Mouse (Mus musculus): ENCODE results near the gene Vcl. TPM values are rescaled to one million over a fixed set of nuclear protein-coding genes. Genes with fewer than 3 reads are reported as not detected.
A peak's percentile ranks its signal among the peaks of the same experiment; 100 is the strongest.

Gene Vcl
- total and polyA plus RNA-seq, 3 experiments, result 2.1 to 4.6 (median 4.5) TPM

DNA sequence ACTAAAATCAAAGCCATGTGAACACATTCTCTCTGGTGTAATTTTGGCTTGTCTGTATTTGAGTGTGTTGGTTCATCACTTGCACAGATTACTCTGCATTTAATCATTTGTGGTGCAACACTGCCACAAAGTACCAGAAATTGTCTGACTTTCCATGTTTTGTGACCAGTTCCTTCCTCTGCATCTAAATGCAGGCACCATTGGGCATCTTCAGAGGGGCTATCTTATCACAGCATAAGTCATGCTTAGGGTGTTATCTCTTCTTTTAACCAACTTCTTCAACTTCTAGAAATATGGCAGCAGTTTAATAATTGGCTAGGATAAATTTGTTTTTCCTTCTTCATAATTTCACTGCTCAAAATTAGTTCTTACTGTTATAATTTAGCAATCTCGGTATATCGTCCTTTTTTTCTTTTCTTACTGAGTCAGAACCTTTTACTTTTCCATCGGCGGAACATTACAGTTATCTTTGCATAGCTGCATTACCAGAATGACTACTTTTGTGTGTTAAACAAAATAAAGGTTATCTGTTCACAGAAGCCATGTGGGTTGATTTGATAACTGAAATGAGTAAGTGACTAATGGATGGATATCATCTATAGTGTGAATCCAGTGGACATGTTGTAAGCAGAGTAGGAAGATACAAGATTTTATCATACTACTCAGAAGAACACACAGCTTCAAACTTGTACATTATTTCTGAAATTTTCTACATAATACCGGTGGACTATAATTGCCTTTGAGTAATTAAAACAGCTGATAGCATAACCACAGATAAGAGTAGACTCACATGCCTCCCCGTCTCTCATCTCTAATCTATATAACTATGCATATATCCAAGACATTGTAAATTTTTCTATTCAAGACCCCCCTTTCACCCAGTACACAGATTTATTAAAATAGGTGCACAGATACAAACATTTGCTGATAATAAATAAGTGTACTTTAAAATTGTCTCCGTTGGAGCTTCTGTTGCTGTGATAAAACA is 12.3 kb upstream of the Vcl start:
- H3K79me2 ChIP-seq (replicated peaks; ENCODE audit: control insufficient read depth, extremely low read depth, insufficient read depth, poor library complexity, severe bottlenecking), result no peaks in the 10 kb centered on the region
- H3K4me1 ChIP-seq (ENCODE audit: control insufficient read depth in 1 of 2, insufficient read depth in 2 of 2), result no peaks in the 10 kb centered on the region
- no peaks in the 10 kb centered on the region for H3K9me3 ChIP-seq (replicated peaks; ENCODE audit: low read length)
- H3K27me3 ChIP-seq (replicated peaks), result peaks cover 3% of the 10 kb centered on the region
- H3K36me3 ChIP-seq (replicated peaks in 1 of 2; ENCODE audit: control insufficient read depth in 1 of 2, insufficient read depth in 1 of 2, low read length in 1 of 2), result no peaks in the 10 kb centered on the region
- peak; percentile 14; the same call in 1 of the 2 replicates for TF ChIP-seq EP300 (IDR thresholded peaks at IDR 0.05; ENCODE audit: low read length)
- TF ChIP-seq GABPA (IDR thresholded peaks at IDR 0.05; ENCODE audit: insufficient replicate concordance, low read depth, low read length), result no peak
- dilution Hi-C loops (cut with MboI; ENCODE audit: extremely low pct_ligation_motif_present, extremely low pct_unique_long_range_greater_than_20kb, low sequenced_read_pairs) (no loop called here), in situ Hi-C loops (cut with MboI; ENCODE audit: low pct_ligation_motif_present, low pct_unique_long_range_greater_than_20kb, low sequenced_read_pairs) (no loop called here)
- H3K4me3 ChIP-seq (replicated peaks in 1 of 3; ENCODE audit: low read depth in 2 of 3, low read length in 2 of 3, poor library complexity in 1 of 3), result no peak overlapping the region
- no peak for DNase-seq (ENCODE audit: extremely low read depth)
- no peak overlapping the region for H3K9ac ChIP-seq (ENCODE audit: insufficient read depth, low read depth)
- H3K4me2 ChIP-seq (ENCODE audit: insufficient read depth, low read depth, poor library complexity, severe bottlenecking), result no peak overlapping the region
- no peak overlapping the region for H3K27ac ChIP-seq (ENCODE audit: insufficient read depth, low read depth)

GRCm38 (mm10) chr14:20924071-20924789 is 5.0 kb upstream of the Vcl start:
- no peak overlapping the region for H3K9ac ChIP-seq (ENCODE audit: insufficient read depth, low read depth)
- TF ChIP-seq IRF4 (IDR thresholded peaks at IDR 0.05; ENCODE audit: low read depth, low read length) (no peak), TCF12 (IDR thresholded peaks at IDR 0.05; ENCODE audit: low read depth, low read length) (no peak), HCFC1 (IDR thresholded peaks at IDR 0.05; ENCODE audit: low read depth, low read length) (no peak), ZMIZ1 (IDR thresholded peaks at IDR 0.05; ENCODE audit: low read depth, low read length) (no peak), ELF1 (IDR thresholded peaks at IDR 0.05; ENCODE audit: low read depth, low read length) (no peak), CTCF (conservative IDR thresholded peaks at IDR 0.05 in 1 of 2, IDR thresholded peaks at IDR 0.05 in 1 of 2; ENCODE audit: low read depth in 2 of 2, low read length in 2 of 2) (no peak), PAX5 (IDR thresholded peaks at IDR 0.05; ENCODE audit: low read length) (no peak), USF1 (IDR thresholded peaks at IDR 0.05; ENCODE audit: low read depth, low read length) (no peak), MYC (IDR thresholded peaks at IDR 0.05; ENCODE audit: low read depth, low read length) (no peak), KAT2A (IDR thresholded peaks at IDR 0.05; ENCODE audit: insufficient replicate concordance, low read length) (no peak), SIN3A (IDR thresholded peaks at IDR 0.05; ENCODE audit: low read length) (peak; percentile 40; the same call in 1 of the 2 replicates), JUN (IDR thresholded peaks at IDR 0.05; ENCODE audit: insufficient read depth, low read depth, low read length) (0 out of 2 replicates have a peak, but pooled peaks have one; percentile 21), BHLHE40 (IDR thresholded peaks at IDR 0.05; ENCODE audit: low read depth, low read length) (peak; percentile 33; the same call in 1 of the 2 replicates), MEF2A (IDR thresholded peaks at IDR 0.05; ENCODE audit: borderline replicate concordance, low read depth, low read length) (peak; percentile 69), UBTF (IDR thresholded peaks at IDR 0.05; ENCODE audit: low read depth, low read length) (no peak), MAZ (IDR thresholded peaks at IDR 0.05; ENCODE audit: low read depth, low read length) (no peak), ETS1 (conservative IDR thresholded peaks at IDR 0.05; ENCODE audit: low read depth, low read length) (peak; percentile 61), ZNF384 (IDR thresholded peaks at IDR 0.05; ENCODE audit: low read depth, low read length) (no peak), POLR2AphosphoS2 (IDR thresholded peaks at IDR 0.05; ENCODE audit: low read depth, low read length) (no peak), ZC3H11A (IDR thresholded peaks at IDR 0.05; ENCODE audit: low read depth, low read length) (no peak), TBP (conservative IDR thresholded peaks at IDR 0.05; ENCODE audit: low read depth, low read length) (no peak), POLR2A (IDR thresholded peaks at IDR 0.05; ENCODE audit: low read depth, low read length) (no peak), RCOR1 (conservative IDR thresholded peaks at IDR 0.05; ENCODE audit: low read depth, low read length) (no peak), JUND (conservative IDR thresholded peaks at IDR 0.05; ENCODE audit: low read depth, low read length) (peak; percentile 46; the same call in 1 of the 2 replicates), NRF1 (IDR thresholded peaks at IDR 0.05; ENCODE audit: low read depth, low read length) (no peak), USF2 (conservative IDR thresholded peaks at IDR 0.05; ENCODE audit: low read depth, low read length) (no peak), ZKSCAN1 (IDR thresholded peaks at IDR 0.05; ENCODE audit: borderline replicate concordance, low read depth, low read length) (no peak)

More at GRCm38 (mm10) chr14:20924071-20924789, 5.0 kb upstream of the Vcl start:
- Histone ChIP-seq H3K9me3 (replicated peaks; ENCODE audit: low read length) (peaks cover 6% of the 10 kb centered on the region), H3K27ac (ENCODE audit: insufficient read depth, low read depth) (no peak overlapping the region), H3K4me3 (replicated peaks in 1 of 3; ENCODE audit: low read depth in 2 of 3, low read length in 2 of 3, poor library complexity in 1 of 3) (no peak overlapping the region), H3K79me2 (replicated peaks; ENCODE audit: control insufficient read depth, extremely low read depth, insufficient read depth, poor library complexity, severe bottlenecking) (no peaks in the 10 kb centered on the region), H3K4me1 (ENCODE audit: control insufficient read depth in 1 of 2, insufficient read depth in 2 of 2) (peaks cover 2 to 19% of the 10 kb centered on the region in 2 experiments; a peak in 2 of 4 replicates), H3K36me3 (replicated peaks in 1 of 2; ENCODE audit: control insufficient read depth in 1 of 2, insufficient read depth in 1 of 2, low read length in 1 of 2) (no peaks in the 10 kb centered on the region), H3K4me2 (ENCODE audit: insufficient read depth, low read depth, poor library complexity, severe bottlenecking) (peak overlapping the region; percentile 29; the same call in 1 of the 2 replicates), H3K27me3 (replicated peaks) (no peaks in the 10 kb centered on the region)
- dilution Hi-C loops (cut with MboI; ENCODE audit: extremely low pct_ligation_motif_present, extremely low pct_unique_long_range_greater_than_20kb, low sequenced_read_pairs), result no loop called here
- in situ Hi-C loops (cut with MboI; ENCODE audit: low pct_ligation_motif_present, low pct_unique_long_range_greater_than_20kb, low sequenced_read_pairs), result no loop called here
- peak; percentile 27 for DNase-seq (ENCODE audit: extremely low read depth)

All from CH12.LX (cell line).